Mouse (Mus musculus) midbrain, embryonic 13.5 days (tissue): ENCODE measurements around the gene Mmp7. TPM values are rescaled to one million over a fixed set of nuclear protein-coding genes. Genes with fewer than 3 reads are reported as not detected.

Experiments
- ATAC-seq: fragments of 200-750 bp; cut with Nextera tagmentation; 2 replicates; pipeline ENCODE4 v1.8.0; 2017; ENCODE audit warnings: mild to moderate bottlenecking, moderate TSS enrichment, moderate library complexity
- H3K27ac ChIP-seq: fragments of 300-500 bp; sonication (generic); 2 replicates; pipeline ENCODE4 v1.5.1; 2015; ENCODE audit warnings: inconsistent platforms, mild to moderate bottlenecking, moderate library complexity
- H3K27me3 ChIP-seq: fragments of 300-500 bp; sonication (generic); 2 replicates; pipeline ENCODE4 v1.6.1; 2015; ENCODE audit warnings: mild to moderate bottlenecking, inconsistent platforms
- H3K36me3 ChIP-seq: fragments of 300-500 bp; sonication (generic); 2 replicates; pipeline ENCODE4 v1.6.1; 2015; ENCODE audit warnings: mild to moderate bottlenecking, inconsistent platforms
- H3K4me1 ChIP-seq: fragments of 300-500 bp; sonication (generic); replicated peaks from 2 replicates; pipeline ENCODE4 v1.6.1; 2015; ENCODE audit warnings: inconsistent platforms
- H3K4me2 ChIP-seq: fragments of 300-500 bp; sonication (generic); replicated peaks from 2 replicates; pipeline ENCODE4 v1.6.1; 2015; ENCODE audit warnings: moderate library complexity, mild to moderate bottlenecking, inconsistent platforms
- H3K4me3 ChIP-seq: fragments of 300-500 bp; sonication (generic); replicated peaks from 2 replicates; pipeline ENCODE4 v1.5.1; 2015; ENCODE audit warnings: mild to moderate bottlenecking, inconsistent platforms
- H3K9ac ChIP-seq: fragments of 300-500 bp; sonication (generic); replicated peaks from 2 replicates; pipeline ENCODE4 v1.6.1; 2015; ENCODE audit warnings: mild to moderate bottlenecking, inconsistent platforms
- H3K9me3 ChIP-seq: fragments of 300-500 bp; sonication (generic); 2 replicates; pipeline ENCODE4 v1.6.1; 2016; ENCODE audit warnings: mild to moderate bottlenecking, inconsistent platforms
- WGBS: fragments of 180-500 bp; shearing (Covaris S2); methylation state at CpG from one replicate; pipeline ENCODE4 v1.1.7; 2015; 5-methylcytosine and 5-hydroxymethylcytosine counted together
- polyA plus RNA-seq: library from polyadenylated mRNA; unstranded; fragments of >200 nt; fragmentation: Nextera tagmentation; extraction: Ambion mirVana; gene quantifications from 2 replicates; pipeline ENCODE4 v1.2.1, GENCODE M21; 2015

The Mmp7 gene
- polyA plus RNA-seq, result not detected in 2 replicates

GRCm38 (mm10) chr9:7691790-7692189, at the start of gene Mmp7:
Mmp7 (plus strand) TSS chr9:7692090.
- H3K27me3 ChIP-seq, result no peaks in the 10 kb centered on the region
- no peak within 1 kb of the TSS for H3K4me3 ChIP-seq
- WGBS, result 82% methylated on average over 1 of the region's 1 CpGs
- H3K27ac ChIP-seq, result no peak within 1 kb of the TSS
- no peak within 1 kb of the TSS for H3K9ac ChIP-seq
- no peaks in the 10 kb centered on the region for H3K36me3 ChIP-seq
- H3K4me2 ChIP-seq, result no peak within 1 kb of the TSS
- no peaks in the 10 kb centered on the region for H3K4me1 ChIP-seq
- no peak for ATAC-seq
- H3K9me3 ChIP-seq, result no peaks in the 10 kb centered on the region

- Histone ChIP-seq H3K27me3 (no peaks in the 10 kb centered on the region), H3K4me2 (no peak overlapping the region), H3K9ac (no peak overlapping the region), H3K4me1 (no peaks in the 10 kb centered on the region), H3K27ac (no peak overlapping the region), H3K9me3 (no peaks in the 10 kb centered on the region), H3K4me3 (no peak overlapping the region), H3K36me3 (no peaks in the 10 kb centered on the region)
- ATAC-seq, result no peak
- 81% methylated on average over 3 of the region's 3 CpGs for WGBS
These were observed 44.0 kb upstream of the Mmp7 start for GRCm38 (mm10) chr9:7647901-7648300.

DNA sequence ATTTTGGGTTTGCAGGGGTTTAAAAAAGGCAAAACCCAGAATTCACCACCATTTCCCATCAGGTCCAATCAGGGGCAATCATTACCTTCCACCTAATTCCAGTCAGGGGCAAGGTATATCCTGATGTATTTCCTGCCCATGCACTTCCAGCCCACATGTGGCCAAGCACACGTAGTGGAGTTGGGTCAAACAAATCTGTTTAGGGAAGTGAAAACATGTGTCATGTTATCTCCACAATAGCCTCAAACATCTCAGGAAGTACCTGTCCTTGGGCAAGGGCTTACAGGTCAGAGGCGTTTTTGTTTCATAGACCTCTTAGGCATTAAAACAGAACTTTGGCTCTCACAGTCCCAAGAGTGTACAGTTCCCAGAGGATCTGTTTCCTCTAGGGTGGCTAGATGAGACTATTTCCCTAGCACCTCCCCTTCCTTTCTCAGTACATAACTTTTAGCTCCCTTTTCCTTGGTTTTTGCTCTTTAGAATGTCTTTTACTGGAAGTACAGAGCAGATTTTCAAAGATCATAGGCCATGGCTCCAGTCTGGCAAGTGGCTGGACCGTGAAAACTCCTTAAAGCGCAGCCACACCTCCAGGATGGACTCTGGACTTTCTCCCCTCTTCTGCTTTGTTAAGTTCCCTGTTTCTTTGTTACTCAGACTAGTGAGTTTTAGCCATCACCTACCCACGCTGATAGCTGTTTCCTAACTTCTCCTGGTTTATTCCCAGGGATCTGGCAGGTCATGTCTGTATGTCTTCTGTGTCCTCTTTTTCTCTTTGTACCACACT, 41.3 kb upstream of the Mmp7 start:
- WGBS, result 82% methylated on average over 5 of the region's 5 CpGs
- H3K4me3 ChIP-seq, result no peak overlapping the region
- H3K4me2 ChIP-seq, result no peak overlapping the region
- H3K9me3 ChIP-seq, result no peaks in the 10 kb centered on the region
- no peak overlapping the region for H3K27ac ChIP-seq
- H3K9ac ChIP-seq, result no peak overlapping the region
- no peaks in the 10 kb centered on the region for H3K36me3 ChIP-seq
- no peaks in the 10 kb centered on the region for H3K27me3 ChIP-seq
- no peak for ATAC-seq
- no peaks in the 10 kb centered on the region for H3K4me1 ChIP-seq

DNA sequence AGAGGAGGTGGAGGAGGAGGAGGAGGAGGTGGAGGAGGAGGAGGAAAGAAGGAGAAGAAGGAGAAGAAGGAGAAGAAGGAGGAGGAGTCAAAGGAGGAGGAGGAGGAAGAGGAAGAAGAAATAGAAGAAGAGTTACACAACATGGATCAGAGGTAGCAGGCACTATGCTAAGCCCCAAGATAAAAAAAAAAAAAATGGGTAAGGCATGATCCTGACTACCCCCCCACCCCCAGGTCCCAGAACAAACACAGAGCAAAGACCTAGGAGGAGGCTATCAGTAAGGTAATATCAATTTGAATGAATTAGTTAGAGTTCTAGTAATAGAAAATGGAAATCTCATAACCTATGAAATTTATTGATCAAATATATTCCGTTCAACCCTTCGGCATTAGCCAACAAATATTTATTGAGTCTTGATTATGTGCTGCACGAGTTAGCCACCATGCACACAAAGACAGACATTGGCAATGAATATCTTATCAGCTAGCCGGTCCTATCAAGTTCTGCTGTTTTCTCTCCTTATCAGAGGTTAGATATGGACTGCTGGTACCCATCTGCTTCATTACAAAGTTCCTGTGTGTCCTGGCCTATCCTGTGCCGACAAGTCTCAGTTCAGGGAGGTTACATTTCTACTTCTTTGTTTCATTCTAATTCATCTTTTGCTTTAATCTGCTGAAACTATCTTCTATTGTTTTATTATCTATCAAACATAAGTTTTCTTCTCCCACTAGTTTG, 39.4 kb upstream of the Mmp7 start:
- Histone ChIP-seq H3K4me1 (no peaks in the 10 kb centered on the region), H3K9ac (no peak overlapping the region), H3K9me3 (no peaks in the 10 kb centered on the region), H3K27ac (no peak overlapping the region), H3K4me2 (no peak overlapping the region), H3K36me3 (no peaks in the 10 kb centered on the region), H3K27me3 (no peaks in the 10 kb centered on the region), H3K4me3 (no peak overlapping the region)
- no peak for ATAC-seq
- WGBS, result 91% methylated on average over 5 of the region's 5 CpGs

- H3K27me3 ChIP-seq, result no peaks in the 10 kb centered on the region
- no peak overlapping the region for H3K4me2 ChIP-seq
- H3K9me3 ChIP-seq, result no peaks in the 10 kb centered on the region
- no peak for ATAC-seq
- no peak overlapping the region for H3K9ac ChIP-seq
- no peaks in the 10 kb centered on the region for H3K4me1 ChIP-seq
- H3K4me3 ChIP-seq, result no peak overlapping the region
- no peak overlapping the region for H3K27ac ChIP-seq
- WGBS, result 85% methylated on average over 4 of the region's 4 CpGs
- no peaks in the 10 kb centered on the region for H3K36me3 ChIP-seq
These were observed 33.9 kb upstream of the Mmp7 start for GRCm38 (mm10) chr9:7657946-7658345.

DNA sequence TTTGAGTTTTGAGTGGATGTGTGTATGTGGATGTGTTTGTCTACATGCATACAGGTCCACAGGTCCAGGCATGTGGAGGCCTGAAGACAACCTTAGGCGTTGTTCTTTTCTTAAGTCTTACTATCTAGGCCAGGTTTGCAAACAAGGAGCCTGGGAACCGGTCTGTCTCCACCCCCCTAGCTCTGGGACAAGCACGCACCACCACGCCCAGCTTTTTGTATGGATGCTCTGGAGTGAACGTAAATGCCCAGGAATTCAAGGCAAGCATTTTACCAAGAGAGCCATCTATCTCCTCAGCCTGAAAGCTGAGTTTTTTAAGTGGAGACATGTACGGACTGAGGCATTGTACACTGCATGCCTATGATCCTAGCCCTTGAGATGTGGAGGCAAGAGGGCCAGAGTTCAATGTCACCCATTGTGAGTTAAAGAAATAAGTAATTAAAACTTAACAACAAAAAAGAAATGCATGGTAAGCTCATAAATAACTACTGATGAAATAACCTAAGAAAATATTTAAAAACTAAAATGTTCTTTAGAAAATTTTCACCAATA, 32.3 kb upstream of the Mmp7 start:
- Histone ChIP-seq H3K36me3 (no peaks in the 10 kb centered on the region), H3K9me3 (no peaks in the 10 kb centered on the region), H3K4me3 (no peak overlapping the region), H3K27me3 (no peaks in the 10 kb centered on the region), H3K4me1 (no peaks in the 10 kb centered on the region), H3K27ac (no peak overlapping the region), H3K9ac (no peak overlapping the region), H3K4me2 (no peak overlapping the region)
- no peak for ATAC-seq
- 75% methylated on average over 6 of the region's 6 CpGs for WGBS

- ATAC-seq, result no peak
- no peak overlapping the region for H3K4me3 ChIP-seq
- no peaks in the 10 kb centered on the region for H3K36me3 ChIP-seq
- H3K4me2 ChIP-seq, result no peak overlapping the region
- no peaks in the 10 kb centered on the region for H3K9me3 ChIP-seq
- 98% methylated on average over 1 of the region's 1 CpGs for WGBS
- H3K9ac ChIP-seq, result no peak overlapping the region
- H3K27me3 ChIP-seq, result no peaks in the 10 kb centered on the region
- H3K27ac ChIP-seq, result no peak overlapping the region
- H3K4me1 ChIP-seq, result no peaks in the 10 kb centered on the region
These were observed 30.5 kb upstream of the Mmp7 start for GRCm38 (mm10) chr9:7661371-7661770.

DNA sequence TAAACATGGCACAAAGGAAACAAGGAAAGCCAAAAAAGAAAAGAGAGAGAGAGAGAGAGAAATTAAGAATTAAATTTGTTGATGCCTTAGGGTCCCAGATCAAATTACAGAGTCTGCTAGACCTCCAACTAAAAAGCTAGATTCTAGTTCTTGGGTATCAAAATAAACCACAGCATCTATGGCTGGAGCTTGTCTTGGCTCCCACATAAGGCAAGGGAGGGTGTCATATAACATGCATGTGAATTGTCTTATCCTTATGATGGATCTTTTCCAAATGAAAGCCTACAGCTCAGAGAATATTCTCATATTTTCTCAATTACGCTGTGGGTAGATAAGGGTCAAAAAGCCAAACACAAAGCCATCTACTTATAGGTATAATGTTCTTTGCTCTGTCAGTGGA, 22.2 kb upstream of the Mmp7 start:
- no peak overlapping the region for H3K4me3 ChIP-seq
- WGBS, result 95% methylated on average over 1 of the region's 1 CpGs
- ATAC-seq, result no peak
- H3K9me3 ChIP-seq, result no peaks in the 10 kb centered on the region
- no peak overlapping the region for H3K9ac ChIP-seq
- H3K27me3 ChIP-seq, result no peaks in the 10 kb centered on the region
- H3K36me3 ChIP-seq, result no peaks in the 10 kb centered on the region
- H3K4me2 ChIP-seq, result no peak overlapping the region
- H3K27ac ChIP-seq, result no peak overlapping the region
- no peaks in the 10 kb centered on the region for H3K4me1 ChIP-seq

DNA sequence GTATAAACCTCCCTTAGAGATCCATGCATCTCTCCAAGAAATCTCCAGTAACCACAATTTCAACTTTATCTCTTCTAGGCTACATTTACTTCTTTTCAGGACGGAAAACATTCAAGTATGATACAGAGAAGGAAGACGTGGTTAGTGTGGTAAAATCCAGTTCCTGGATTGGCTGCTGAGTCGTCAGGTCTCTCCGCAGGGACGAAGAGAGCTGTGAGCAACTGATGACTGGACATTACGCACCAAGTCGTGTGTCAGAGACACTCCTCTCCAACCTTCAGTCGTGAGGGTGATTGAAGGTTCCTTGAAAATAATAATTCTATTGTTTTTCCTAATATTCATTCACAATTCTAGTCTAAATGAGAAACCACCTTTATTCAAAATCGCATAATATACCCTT, 18.9 kb upstream of the Mmp7 start:
- H3K27me3 ChIP-seq, result no peaks in the 10 kb centered on the region
- WGBS, result 89% methylated on average over 9 of the region's 9 CpGs
- H3K4me3 ChIP-seq, result no peak overlapping the region
- H3K4me2 ChIP-seq, result no peak overlapping the region
- H3K9ac ChIP-seq, result no peak overlapping the region
- no peaks in the 10 kb centered on the region for H3K36me3 ChIP-seq
- no peaks in the 10 kb centered on the region for H3K9me3 ChIP-seq
- no peak overlapping the region for H3K27ac ChIP-seq
- H3K4me1 ChIP-seq, result no peaks in the 10 kb centered on the region
- no peak for ATAC-seq

- Histone ChIP-seq H3K4me2 (no peak overlapping the region), H3K9ac (no peak overlapping the region), H3K27ac (no peak overlapping the region), H3K9me3 (no peaks in the 10 kb centered on the region), H3K4me3 (no peak overlapping the region), H3K4me1 (no peaks in the 10 kb centered on the region), H3K27me3 (no peaks in the 10 kb centered on the region), H3K36me3 (no peaks in the 10 kb centered on the region)
- WGBS, result 87% methylated on average over 2 of the region's 2 CpGs
- no peak for ATAC-seq
These were observed 13.6 kb upstream of the Mmp7 start for GRCm38 (mm10) chr9:7678154-7678837.

- Histone ChIP-seq H3K4me2 (no peak overlapping the region), H3K9ac (no peak overlapping the region), H3K27me3 (no peaks in the 10 kb centered on the region), H3K9me3 (no peaks in the 10 kb centered on the region), H3K4me3 (no peak overlapping the region), H3K27ac (no peak overlapping the region), H3K36me3 (no peaks in the 10 kb centered on the region), H3K4me1 (no peaks in the 10 kb centered on the region)
- no peak for ATAC-seq
- 90% methylated on average over 9 of the region's 9 CpGs for whole genome bisulfite sequencing
These were observed 9.7 kb upstream of the Mmp7 start for GRCm38 (mm10) chr9:7682081-7682618.

GRCm38 (mm10) chr9:7686024-7686423, 5.9 kb upstream of the Mmp7 start:
- no peak overlapping the region for H3K27ac ChIP-seq
- no peak for ATAC-seq
- H3K27me3 ChIP-seq, result no peaks in the 10 kb centered on the region
- no peak overlapping the region for H3K4me2 ChIP-seq
- no peaks in the 10 kb centered on the region for H3K36me3 ChIP-seq
- 90% methylated on average over 2 of the region's 2 CpGs for WGBS
- H3K4me1 ChIP-seq, result no peaks in the 10 kb centered on the region
- H3K9ac ChIP-seq, result no peak overlapping the region
- H3K4me3 ChIP-seq, result no peak overlapping the region
- H3K9me3 ChIP-seq, result no peaks in the 10 kb centered on the region
